Mouse (Mus musculus) monocyte, adult 2 months (primary cell): ENCODE measurements at regions not wholly inside any gene's neighbourhood (a gene's known extent, or its start where the extent isn't known, plus 50 kb on each side); places are given as distances from the start of the nearest gene placed in this dataset.
"Not testable (repeated sequence)": the region's sequence is repeated elsewhere in the genome, so short reads cannot be mapped to it uniquely, and the experiment has no call there.

Experiments
- DNase-seq, 2 experiments: peaks; one replicate each; pipeline ENCODE4 v3.0.0; 2022; ENCODE audit warnings: low spot score in 2 of 2, low read depth in 1 of 2

DNA sequence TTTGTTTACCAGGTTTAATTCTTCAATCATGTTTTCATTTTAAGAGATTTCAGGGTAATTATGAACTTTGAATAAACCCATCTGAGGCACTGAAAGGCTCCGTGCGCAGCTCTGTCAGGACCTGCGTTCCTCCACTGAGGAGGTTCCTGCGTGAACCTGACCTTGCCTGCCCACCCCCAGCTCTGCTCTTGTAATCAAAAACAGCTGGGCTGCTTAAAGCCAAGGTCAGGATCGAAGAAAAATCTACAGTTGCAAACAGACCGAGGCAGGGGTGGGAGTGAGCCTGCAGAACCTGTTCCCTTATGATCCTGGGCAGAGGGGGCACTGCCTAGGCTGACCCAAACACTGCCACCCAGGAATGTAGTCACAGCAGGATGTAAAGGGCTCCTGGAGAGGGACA, 134.8 kb upstream of the Bcor start:
- no peak for DNase-seq

DNA sequence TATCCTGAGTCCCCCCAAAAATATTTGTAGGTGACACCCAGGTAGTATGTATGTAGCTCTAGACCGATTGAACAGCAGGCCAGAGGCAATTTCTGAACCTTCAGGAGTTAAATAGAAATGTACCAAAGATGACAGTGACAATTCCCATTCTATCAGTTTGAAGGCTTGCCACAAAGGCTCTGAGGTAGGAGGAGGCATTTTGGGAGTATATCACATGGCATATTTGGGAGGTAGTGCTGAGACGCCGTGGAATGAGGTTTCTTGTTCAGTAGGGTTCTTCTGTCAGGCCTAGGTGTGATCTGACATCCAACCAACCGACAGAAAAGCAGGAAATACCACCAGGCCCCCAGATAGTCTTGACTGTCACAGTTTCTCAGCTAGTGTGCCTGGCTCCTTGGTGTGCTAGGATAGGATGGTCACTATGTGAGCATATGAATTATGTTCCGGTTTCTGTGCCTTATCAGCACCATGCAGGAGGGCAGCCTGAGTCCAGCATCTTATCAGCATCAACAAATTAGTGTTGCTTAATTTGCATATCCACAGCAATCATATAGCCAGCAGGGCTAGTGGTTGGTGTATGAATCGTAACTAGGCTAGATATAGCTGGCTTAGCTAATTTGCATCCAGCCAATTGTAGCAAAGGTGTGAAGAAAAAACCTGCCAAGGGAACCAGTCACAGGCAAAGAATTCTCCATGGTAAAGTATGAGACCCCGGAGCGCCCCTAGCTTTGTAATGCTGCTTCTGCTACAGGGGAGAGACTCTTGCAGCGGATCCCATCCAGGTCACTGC, 136.3 kb upstream of the Bcor start:
- DNase-seq, result no peak

DNA sequence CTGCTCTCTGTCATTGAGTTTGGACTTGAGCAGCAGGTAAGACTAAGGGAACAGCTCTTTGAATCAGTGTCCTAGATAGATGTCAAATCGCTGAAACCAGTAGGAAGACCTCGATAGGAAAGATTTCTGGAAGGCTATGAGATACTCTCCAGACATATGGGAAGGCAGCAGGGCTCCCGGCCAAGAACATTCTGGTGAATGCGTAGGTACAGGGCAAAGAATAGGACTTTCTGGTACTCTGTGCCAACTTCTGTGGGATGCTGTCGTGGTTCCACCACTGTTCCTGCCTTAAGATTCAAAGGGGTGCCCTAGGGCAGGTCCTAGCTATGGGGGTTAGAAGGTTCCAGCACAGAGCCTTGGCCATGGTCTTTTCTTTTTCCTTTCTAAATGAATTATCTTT, 138.5 kb upstream of the Bcor start:
- DNase-seq, result no peak

DNA sequence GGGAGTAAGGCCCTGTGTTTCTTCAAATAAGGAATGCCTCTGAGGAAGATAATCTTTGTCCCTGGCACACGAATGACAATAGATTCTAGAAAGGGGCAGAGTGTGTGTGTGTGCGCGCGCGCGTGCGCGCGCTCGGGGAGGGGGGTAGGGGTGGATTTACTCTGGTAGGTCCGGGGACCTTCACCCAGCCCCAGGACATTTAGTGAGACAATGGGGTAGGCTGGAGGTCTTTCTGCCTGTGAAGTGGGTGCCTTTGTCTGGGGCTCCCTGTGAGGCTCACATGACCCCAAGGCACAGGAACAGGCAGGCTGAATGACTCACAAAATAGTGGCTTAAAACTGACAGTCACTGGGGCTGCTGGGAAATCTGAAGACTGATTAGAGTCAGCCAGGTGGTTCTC, 139.1 kb upstream of the Bcor start:
- DNase-seq, result no peak

DNA sequence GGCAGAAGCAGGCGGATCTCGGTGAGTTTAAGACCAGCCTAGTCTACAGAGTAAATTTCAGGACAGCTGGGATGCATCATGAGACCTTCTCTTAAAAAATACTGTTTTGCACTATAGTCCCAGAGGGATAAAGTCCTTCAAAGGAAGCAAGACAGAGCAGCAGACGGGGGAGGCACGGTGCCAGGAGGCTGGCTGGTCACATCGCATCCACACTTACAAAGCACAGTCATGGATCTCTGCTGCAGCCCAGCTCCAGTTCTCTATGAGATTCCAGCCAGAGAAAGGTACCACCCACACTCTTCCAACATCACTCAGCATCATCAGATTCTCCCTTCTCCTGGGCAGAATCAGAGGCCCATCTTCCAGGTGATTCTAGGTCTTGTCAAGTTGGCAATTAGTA, 144.5 kb upstream of the Bcor start:
- DNase-seq, result no peak

DNA sequence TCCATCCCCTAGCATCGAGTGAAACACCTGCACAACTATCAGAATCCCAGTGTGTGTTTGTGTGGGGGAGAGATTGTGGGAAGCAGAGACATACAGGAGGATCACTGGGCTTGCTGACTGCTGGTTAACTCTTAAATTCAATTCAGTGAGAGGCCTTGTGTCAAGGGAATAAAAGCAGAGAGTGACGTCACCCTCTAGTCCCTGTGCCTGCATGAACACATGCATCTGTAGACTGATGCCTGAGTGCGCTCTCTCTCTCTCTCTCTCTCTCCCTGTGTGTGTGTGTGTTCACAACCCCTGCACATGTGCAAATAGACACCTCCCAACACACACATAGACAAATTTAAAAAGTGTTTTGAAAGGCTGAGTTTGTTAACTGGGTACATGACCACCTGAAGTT, 146.8 kb upstream of the Bcor start:
- DNase-seq, result no peak

DNA sequence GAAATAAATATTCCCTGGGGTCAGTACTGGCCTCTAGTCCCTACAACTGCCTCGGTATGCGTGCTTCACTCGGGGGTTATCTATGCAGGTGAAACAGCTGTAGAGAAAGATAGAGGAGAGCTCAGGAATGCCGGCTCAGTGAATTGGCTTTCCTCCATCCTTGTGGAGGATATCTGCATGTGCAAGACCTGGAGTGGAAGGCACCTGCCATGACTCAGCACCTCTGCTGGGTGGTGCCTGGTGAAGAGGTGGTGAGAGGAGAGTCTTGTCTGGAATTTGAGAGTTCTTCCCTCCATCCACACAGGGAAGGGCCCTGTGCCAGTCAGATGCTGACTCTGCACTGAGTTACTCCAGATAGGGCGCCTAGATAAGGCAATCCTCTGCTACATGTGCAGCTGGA, 152.4 kb upstream of the Bcor start:
- no peak for DNase-seq

DNA sequence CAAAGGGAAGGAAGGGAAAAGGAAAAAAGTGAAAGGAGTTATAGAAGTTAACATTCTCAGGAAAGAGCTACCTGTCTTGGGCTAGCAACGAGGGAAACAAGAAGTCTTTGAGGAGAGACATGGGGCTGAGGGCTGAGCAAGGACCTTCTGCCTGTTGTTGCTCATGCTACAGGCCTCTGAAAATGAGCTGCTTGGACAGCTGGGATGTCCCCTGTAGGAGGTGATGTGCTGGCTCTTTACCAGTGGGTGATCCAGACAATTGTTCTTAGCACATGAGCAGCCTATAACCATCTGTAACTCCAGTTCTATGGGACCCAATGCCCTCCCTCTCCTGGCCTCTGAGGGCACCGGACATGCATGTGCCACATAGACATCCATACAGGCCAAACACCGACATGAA, 155.5 kb upstream of the Bcor start:
- no peak for DNase-seq

DNA sequence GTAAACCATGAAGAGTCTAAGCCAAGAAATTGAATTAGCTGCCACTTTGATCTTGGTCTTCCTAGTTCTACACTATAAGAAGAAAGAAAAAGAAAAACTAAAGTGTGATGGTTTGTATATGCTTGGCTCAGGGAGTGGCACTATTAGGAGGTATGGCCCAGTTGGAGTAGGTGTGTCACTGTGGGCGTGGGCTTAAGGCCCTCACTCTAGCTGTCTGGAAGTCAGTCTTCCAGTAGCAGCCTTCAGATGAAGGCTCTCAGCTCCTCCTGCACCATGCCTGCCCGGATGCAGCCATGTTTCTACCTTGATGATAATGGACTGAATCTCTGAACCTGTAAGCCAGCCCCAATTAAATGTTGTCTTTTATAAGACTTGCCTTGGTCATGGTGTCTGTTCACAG, 157.3 kb upstream of the Bcor start:
- DNase-seq, result not testable (repeated sequence)

DNA sequence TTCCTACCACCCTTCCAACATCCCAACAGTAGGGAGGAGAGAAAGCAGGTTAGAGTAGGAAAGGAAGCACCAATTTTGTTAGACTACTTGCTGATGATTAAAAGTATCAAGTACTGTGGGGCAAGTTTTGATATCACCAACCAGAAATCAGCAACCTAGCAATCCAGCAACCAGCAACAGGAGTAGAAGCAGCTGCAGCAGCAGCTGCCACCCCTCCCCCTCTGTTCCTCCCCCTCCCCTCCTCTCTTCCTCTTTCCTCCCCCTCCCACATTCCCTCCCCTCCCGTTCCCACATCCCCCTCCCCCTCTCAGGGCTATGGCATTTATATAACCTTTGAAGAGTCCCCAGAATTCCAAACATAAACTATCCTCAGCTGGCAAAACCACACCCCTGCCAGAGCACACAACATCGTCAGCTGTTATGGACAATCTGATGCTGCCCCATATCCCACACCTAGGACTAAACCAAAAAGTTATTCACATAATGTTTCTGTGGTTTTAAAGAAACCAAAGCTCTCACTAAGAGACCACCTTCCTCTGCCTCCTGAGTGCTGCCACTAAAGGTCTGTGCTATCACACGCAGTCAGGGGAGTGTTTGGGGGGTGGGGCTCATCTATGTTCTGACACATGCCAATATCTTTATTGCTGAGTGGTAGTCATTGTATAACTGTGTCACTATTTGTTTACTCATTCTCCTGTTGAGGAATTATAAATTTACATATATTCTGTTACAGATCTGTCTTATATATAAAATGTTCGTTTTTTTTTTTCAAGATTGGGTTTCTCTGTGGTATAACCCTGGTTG, 158.9 kb upstream of the Bcor start:
- DNase-seq, result no peak

DNA sequence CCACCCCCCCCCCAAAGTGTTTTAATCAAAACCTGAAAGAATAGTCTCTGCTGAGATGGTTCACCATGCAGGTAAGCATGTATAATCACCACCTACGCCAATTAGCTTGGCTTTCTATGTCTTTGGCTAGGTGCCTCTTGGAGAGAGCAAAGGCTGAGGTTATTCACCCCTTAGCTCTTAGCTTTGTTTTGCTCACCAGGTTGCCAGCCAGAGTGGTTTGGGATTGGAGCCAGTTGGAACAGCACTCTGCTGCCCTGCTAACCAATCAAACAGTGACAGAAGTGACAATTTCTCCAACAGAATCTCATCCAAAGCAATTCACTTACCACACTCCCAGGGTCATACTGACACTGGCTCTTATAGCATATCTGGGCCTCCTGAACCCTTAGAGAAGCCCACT, 162.3 kb upstream of the Bcor start:
- no peak for DNase-seq

DNA sequence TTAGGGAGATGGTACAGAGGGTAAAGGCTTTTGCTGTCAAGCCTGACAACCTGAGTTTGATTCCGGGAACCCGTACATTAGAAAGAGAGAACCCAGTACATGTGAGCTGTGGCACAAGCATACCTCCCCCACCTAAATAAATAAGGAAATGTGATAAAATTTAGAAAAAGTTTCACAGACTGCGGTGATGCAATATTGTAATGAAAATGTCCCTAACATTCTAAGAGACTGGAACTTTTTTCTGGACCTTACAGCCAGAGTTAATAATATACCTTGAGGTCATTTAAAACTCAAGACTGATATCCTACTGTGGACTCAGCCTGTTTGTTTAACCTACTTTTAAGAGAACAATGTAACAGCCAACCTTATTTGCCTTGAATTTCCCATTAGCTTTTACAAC, 163.1 kb upstream of the Bcor start:
- DNase-seq, result no peak

DNA sequence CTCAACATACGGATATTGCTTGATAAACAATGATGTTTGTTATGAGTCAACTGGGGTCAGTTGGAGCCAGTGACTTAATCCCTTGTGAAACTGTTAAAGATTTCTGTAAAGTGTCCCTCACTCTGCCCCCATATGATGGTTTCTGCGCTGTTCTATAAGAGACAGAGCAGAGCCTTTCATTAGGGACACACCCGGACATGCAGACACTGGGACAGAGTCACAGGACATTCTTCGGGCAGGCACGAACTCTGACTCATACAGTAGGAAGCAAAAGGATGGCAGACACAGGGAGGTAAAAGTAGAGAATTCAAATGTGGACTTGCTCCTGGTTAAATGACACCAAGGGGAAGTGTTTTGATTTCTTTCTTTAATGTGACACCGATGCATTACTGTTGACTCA, 163.7 kb upstream of the Bcor start:
- DNase-seq, result no peak

DNA sequence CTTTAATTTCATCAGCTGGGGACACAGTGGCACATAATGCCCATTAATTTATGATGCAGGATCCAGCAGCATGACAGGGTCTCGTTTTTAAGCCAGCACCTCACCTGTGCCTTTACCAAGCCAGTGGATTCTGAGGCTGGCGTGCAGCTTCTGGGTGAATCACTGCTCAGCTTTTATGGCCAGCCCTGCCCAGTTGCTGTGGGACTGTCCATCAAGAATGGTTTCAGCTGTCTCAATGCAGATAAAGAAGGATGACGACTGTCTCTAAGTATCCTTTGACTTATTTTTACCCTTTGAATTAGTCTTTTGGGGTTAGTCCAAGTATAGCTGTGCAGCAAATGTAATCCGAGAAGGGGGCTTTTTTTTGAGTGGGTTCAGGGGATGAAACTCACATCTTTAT, 167.3 kb upstream of the Bcor start:
- DNase-seq, result no peak

DNA sequence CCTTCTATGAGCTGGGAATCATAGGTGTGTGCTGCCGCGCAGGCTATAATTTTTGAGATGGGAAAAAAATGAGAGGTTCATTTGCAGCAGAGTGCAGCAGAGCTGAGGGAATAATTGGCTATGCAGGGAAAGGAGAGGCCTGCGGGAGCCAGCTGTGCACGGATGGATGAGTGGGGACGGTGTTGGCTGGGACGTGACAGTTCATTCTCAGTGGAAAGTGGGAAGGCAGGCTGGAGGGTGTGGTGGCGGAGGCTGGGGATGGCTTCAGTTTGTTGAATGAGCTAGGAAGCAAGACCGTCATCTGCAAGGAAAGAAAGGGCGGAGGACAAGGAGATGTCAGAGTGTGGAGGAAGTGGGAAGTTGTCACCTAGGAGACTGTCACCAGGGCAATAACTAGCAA, 180.4 kb upstream of the Bcor start:
- DNase-seq, result no peak

DNA sequence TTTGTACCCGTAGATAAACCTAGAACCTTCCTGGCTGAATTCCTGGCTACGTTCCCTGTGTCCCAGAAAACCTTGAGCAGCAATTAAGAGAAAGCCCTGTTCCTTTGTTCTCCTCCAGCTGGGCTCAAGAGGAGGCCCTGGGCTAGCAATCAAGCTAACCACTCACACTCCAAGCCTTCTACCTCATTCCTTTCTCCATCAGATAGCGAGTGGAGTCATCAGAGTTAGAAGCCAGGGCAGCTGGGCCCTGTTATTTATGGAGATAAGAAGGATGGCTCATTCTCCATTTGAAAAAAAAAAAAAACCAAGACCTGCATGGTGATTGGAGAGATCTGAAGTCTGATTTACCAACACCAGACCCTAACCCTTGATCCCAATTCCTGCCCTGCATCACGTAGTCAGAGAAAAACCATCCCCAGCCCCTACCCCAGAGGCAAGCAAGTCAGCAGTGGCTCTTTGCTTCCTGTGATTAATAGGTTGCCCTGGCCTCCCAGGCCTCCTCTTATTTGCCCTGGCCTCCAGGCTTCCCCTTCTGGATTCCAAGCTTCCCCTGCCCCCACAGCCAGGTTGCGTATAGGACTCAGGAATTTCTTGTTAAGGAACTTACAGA, 181.3 kb upstream of the Bcor start:
- no peak for DNase-seq

DNA sequence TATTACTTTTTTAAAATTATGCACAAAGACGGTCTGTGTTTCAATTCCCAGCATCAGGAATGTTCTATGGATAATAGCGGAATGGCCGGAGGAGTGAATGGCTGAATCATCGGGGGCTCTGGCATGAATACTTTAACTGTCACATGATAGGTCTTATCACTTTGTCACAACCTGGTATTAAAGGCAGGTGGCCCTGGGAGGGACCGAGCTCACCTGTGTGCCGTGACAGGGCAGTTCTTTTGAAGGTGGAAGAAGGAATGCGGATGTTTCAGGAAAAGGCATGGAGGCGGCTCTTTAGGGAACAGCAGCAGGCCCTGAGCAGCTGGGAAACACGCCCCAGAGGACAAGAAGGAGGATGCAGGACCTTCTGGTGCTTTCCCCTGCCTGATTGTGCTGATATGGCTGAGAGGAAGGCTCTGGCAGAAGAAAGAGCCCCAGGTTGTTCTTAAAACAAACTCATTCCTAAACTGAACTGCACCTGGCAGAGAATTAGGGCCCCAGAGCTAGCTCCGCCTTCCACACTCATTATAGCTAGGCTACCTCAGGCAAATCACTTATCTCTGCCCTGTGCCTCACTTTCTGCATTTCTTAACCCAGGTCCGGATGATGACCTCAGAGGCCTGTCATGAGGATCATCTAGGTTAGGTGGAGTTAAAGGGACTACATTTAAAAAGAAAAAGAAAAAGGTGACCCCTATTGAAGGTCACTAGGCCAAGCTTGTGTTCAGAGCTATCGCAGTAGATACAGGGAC, 184.8 kb upstream of the Bcor start:
- DNase-seq, result no peak

DNA sequence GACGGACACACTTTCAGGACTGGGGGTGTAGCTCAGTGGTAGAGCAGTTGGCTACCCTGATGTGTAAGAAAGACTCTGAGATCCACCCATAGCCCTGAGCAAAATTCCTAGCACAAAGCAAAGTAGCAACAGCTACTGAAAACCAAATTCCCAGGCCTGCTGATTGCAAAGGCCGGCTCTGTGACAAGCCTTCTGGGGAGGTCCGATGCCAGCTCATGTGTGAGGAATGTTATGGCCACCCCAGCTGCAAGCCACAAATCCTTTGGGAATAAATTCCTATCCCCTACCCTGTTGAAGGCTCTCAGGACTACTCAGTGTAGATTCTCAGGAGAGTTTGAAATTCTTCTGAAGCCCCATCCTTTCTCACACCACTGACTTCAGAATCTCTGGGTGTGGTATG, 186.7 kb upstream of the Bcor start:
- no peak for DNase-seq

DNA sequence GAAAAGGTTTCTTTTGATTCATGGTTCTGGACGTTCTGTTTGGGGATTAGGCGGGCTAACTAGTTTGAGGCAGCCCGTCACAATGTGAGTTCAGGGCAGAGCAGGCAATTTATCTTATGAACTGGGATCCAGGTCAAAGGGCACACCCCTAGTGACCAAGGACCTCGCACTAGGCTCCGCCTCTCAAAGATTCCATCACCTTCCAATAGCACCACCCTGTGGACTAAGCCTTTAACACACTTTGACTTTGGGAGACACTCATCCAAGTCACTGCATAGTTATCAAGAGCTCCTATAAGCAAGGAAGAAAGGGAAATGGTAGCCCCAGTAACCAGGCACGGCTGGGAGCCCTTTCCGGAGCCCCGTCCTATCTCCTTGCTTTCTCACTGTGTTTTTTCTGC, 188.0 kb upstream of the Bcor start:
- no peak for DNase-seq

DNA sequence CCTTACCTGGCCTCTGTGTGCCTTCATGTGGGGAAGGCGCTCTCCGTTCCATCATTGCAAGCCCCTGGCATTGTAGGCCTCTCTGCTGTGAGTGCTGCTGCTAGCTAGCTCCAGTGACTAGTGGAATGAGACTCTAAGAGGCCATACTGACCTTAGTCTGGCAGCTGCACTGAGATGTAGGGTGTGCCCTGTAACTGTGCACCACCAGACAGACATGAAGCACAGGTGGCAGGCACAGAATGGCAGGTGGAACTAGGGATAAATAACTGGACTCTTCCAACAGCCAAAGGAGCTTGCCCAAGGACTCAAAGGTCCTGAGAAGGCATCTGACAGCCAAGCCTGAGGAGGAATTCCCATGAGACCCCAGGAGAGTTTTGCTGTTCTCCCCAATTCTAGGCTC, 194.7 kb upstream of the Bcor start:
- DNase-seq, result no peak

DNA sequence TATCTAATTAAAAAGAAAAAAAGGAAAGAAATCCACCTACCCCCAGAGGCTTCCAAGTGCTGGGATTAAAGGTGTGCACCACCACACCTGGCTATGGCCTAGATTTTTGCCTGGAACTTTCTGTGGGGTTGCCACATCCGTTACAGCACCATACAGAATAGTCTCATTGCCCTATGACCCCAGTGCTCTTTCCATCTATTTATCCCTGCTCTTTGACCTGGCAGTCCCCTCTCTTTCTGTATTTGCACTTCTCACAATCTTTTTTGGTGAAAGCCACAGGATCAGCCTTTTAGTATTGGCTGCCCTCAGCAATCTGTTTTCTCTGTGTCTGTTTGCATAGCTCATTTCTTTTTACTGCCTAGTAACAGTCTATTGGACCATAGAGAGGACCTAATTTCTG, 197.9 kb upstream of the Bcor start:
- DNase-seq, result no peak
